Mouse (Mus musculus) liver, postnatal 0 days (tissue): ENCODE measurements at regions not wholly inside any gene's neighbourhood (a gene's known extent, or its start where the extent isn't known, plus 50 kb on each side); places are given as distances from the start of the nearest gene placed in this dataset.

ENCODE experiments used
- CTCF ChIP-seq: sonication (generic); IDR thresholded peaks from 2 replicates; pipeline ENCODE4 v1.5.1; 2016; ENCODE audit warnings: antibody characterized with exemption, low read depth
- EP300 ChIP-seq: IDR thresholded peaks from 2 replicates; pipeline ENCODE4 v1.6.1; 2016; ENCODE audit warnings: antibody characterized with exemption, low read depth, mild to moderate bottlenecking

- TF ChIP-seq CTCF (no peak), EP300 (no peak)
Measured at GRCm38 (mm10) chr6:22492896-22493295, 136.9 kb upstream of the Fam3c start.
